8 mouse cellular contexts compared by ENCODE assay signal in the genomic region with DNA sequence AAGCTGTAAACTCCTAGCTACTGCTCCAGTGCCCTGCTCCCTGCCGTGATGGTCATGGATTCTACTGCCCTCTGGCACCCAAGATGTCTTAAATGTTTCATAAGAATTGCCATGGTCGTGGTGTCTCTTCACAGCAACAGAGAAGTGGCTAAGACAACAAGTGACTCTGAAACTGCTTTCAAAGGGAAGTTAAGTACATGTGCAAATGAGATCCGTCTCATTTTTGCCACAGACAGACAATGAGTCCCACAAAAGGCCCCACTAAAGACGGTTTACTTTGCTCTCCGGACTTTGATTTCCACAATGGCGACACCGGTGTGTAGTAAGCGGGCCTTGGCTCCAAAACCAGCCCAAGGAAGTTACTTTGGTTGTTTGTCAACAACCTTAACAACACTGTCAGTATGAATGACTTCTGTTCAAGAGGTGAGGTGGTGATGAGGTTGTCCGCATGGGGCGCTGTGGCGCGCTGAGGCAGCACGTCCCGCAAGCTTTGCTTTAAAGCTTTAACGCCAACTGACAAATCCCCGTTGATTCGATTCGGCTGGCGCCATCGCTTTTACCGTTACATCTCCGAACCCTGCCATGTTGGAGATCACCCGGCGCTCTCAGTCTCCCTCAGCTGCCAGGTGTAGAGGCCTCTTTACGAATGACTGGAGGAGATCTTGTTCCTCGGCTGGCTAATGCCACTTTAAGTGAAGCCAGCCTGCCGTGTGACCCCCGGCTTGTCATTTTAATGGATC.
DNase-seq lines count a peak whose midpoint lies in the region; ATAC-seq and TF ChIP-seq lines count a peak whose summit lies in the region.

No protein-coding gene starts in this region.

- peak overlapping the region; percentile 59 for H3K9ac ChIP-seq in forebrain, embryonic 12.5 days
- H3K9ac ChIP-seq in liver, embryonic 14.5 days (replicated peaks): no peak overlapping the region
- peak overlapping the region; percentile 67 for H3K9ac ChIP-seq in neural tube, embryonic 13.5 days

- peak; percentile 23 for DNase-seq in c-Kit-positive CD71-positive TER-119-negative erythroid progenitor cells, embryonic 14.5 days (ENCODE audit: low read depth)
- DNase-seq in heart, postnatal 10 days: peak; percentile 63 to 83
- DNase-seq in kidney, postnatal 36 days: peak; percentile 58 to 92
- DNase-seq in liver, embryonic 14.5 days (ENCODE audit: low read depth in 3 of 3, low spot score in 3 of 3): peak in 2 of 3 experiments; percentile 4 to 13
- DNase-seq in testis, postnatal 10 days (ENCODE audit: low spot score): peak; percentile 83

- no peak overlapping the region for H3K4me3 ChIP-seq in C2C12 (ENCODE audit: insufficient read depth, poor library complexity, severe bottlenecking)
- peak overlapping the region; percentile 41 for H3K4me3 ChIP-seq in forebrain, embryonic 12.5 days (replicated peaks)
- peak overlapping the region in 1 of 2 experiments; percentile 49; a peak in 1 of 4 replicates for H3K4me3 ChIP-seq in liver, embryonic 14.5 days (ENCODE audit: insufficient read depth in 1 of 2, low read depth in 2 of 2, low read length in 2 of 2)
- H3K4me3 ChIP-seq in neural tube, embryonic 13.5 days: peak overlapping the region; percentile 42

- intact Hi-C loops in heart, postnatal 10 days (cut with DNase I): no loop called here

- WGBS in forebrain, embryonic 12.5 days: 4% methylated on average over 28 of the region's 28 CpGs
- WGBS in liver, embryonic 14.5 days (ENCODE audit: insufficient replicate concordance): 5% methylated on average over 28 of the region's 28 CpGs
- WGBS in neural tube, embryonic 13.5 days: 3% methylated on average over 28 of the region's 28 CpGs

- H3K79me2 ChIP-seq in C2C12 (ENCODE audit: control insufficient read depth, insufficient read depth): no peaks in the 10 kb centered on the region

- no peak for TF ChIP-seq EP300 in liver, embryonic 14.5 days (IDR thresholded peaks at IDR 0.05; ENCODE audit: low read depth)

- ATAC-seq in forebrain, embryonic 12.5 days (ENCODE audit: low FRiP score): peak; percentile 57
- no peak for ATAC-seq in liver, embryonic 14.5 days (ENCODE audit: insufficient read depth)
- peak; percentile 61; the same call in 1 of the 2 replicates for ATAC-seq in neural tube, embryonic 13.5 days (ENCODE audit: low read depth)

- H3K36me3 ChIP-seq in C2C12 (ENCODE audit: control insufficient read depth, insufficient read depth): no peaks in the 10 kb centered on the region
- no peaks in the 10 kb centered on the region for H3K36me3 ChIP-seq in forebrain, embryonic 12.5 days (replicated peaks)
- no peaks in the 10 kb centered on the region for H3K36me3 ChIP-seq in liver, embryonic 14.5 days (replicated peaks; ENCODE audit: control insufficient read depth, insufficient read depth, low read depth)
- no peaks in the 10 kb centered on the region for H3K36me3 ChIP-seq in neural tube, embryonic 13.5 days

- no peak overlapping the region for H3ac ChIP-seq in C2C12 (ENCODE audit: control insufficient read depth, insufficient read length, low read depth)

- H3K79me3 ChIP-seq in C2C12 (ENCODE audit: low read depth): no peaks in the 10 kb centered on the region

- no peaks in the 10 kb centered on the region for H3K9me3 ChIP-seq in forebrain, embryonic 12.5 days
- no peaks in the 10 kb centered on the region for H3K9me3 ChIP-seq in liver, embryonic 14.5 days (ENCODE audit: control insufficient read depth, low read length)
- H3K9me3 ChIP-seq in neural tube, embryonic 13.5 days: no peaks in the 10 kb centered on the region

- H3K27me3 ChIP-seq in C2C12 (ENCODE audit: control insufficient read depth, insufficient read depth, insufficient read length): no peaks in the 10 kb centered on the region
- H3K27me3 ChIP-seq in forebrain, embryonic 12.5 days: no peaks in the 10 kb centered on the region
- H3K27me3 ChIP-seq in liver, embryonic 14.5 days (ENCODE audit: control insufficient read depth, insufficient read depth, low read length): no peaks in the 10 kb centered on the region
- no peaks in the 10 kb centered on the region for H3K27me3 ChIP-seq in neural tube, embryonic 13.5 days

- peak; percentile 37 for TF ChIP-seq CTCF in C2C12 (IDR thresholded peaks at IDR 0.05; ENCODE audit: control insufficient read depth, insufficient read depth, insufficient read length)
- peak; percentile 83 for TF ChIP-seq CTCF in liver, embryonic 14.5 days (IDR thresholded peaks at IDR 0.05; ENCODE audit: low read depth)

- no peak overlapping the region for H3K27ac ChIP-seq in forebrain, embryonic 12.5 days
- H3K27ac ChIP-seq in liver, embryonic 14.5 days: no peak overlapping the region
- peak overlapping the region; percentile 66 for H3K27ac ChIP-seq in neural tube, embryonic 13.5 days (replicated peaks)

- H3K4me2 ChIP-seq in forebrain, embryonic 12.5 days: peak overlapping the region; percentile 76
- H3K4me2 ChIP-seq in liver, embryonic 14.5 days (ENCODE audit: low read depth): peak overlapping the region; percentile 53
- peak overlapping the region; percentile 64 for H3K4me2 ChIP-seq in neural tube, embryonic 13.5 days

- 0 out of 2 replicates have a peak, but pooled peaks cover 5% of the 10 kb centered on the region for H3K4me1 ChIP-seq in forebrain, embryonic 12.5 days
- H3K4me1 ChIP-seq in liver, embryonic 14.5 days (replicated peaks; ENCODE audit: control insufficient read depth in 2 of 2, insufficient read depth in 2 of 2, low read length in 1 of 2): no peaks in the 10 kb centered on the region
- H3K4me1 ChIP-seq in neural tube, embryonic 13.5 days (replicated peaks): peaks cover 6% of the 10 kb centered on the region

TF ChIP-seq in C2C12, 6 proteins besides CTCF, POLR2A, EP300 and RAD21:
- TF ChIP-seq MYOD1 (IDR thresholded peaks at IDR 0.05; ENCODE audit: control insufficient read depth, insufficient read length, low read depth): no peak
- no peak for TF ChIP-seq FOSL1 (IDR thresholded peaks at IDR 0.05; ENCODE audit: insufficient read depth, low read length, poor library complexity, severe bottlenecking)
- no peak for TF ChIP-seq MAX (IDR thresholded peaks at IDR 0.05)
- no peak for TF ChIP-seq CEBPB (IDR thresholded peaks at IDR 0.05; ENCODE audit: low read depth)
- TF ChIP-seq MYOG (IDR thresholded peaks at IDR 0.05; ENCODE audit: control insufficient read depth, extremely low read depth, insufficient read length): no peak
- TF ChIP-seq USF1 (IDR thresholded peaks at IDR 0.05; ENCODE audit: low read depth): no peak

Comparison
In these comparisons a context has a peak if more than half of its experiments do, and no peak if none do; other contexts are left out.
1. DNase-seq: peak in every context shown above with its lines; median percentile 83 in testis, postnatal 10 days; 75 in kidney, postnatal 36 days; 73 in heart, postnatal 10 days; 23 in c-Kit-positive CD71-positive TER-119-negative erythroid progenitor cells, embryonic 14.5 days; 8 in liver, embryonic 14.5 days.